Mouse (Mus musculus) T-helper 2 cell (primary cell): ENCODE measurements around the gene Rnf222.

ENCODE experiments used
- in situ Hi-C: fragments of 300-600 bp; cut with MboI, MseI; formaldehyde crosslinking; loops from one replicate; pipeline ENCODE4 v1.15.1; 2025; ENCODE audit warnings: high pct_unique_total_duplicates

The Rnf222 gene

DNA sequence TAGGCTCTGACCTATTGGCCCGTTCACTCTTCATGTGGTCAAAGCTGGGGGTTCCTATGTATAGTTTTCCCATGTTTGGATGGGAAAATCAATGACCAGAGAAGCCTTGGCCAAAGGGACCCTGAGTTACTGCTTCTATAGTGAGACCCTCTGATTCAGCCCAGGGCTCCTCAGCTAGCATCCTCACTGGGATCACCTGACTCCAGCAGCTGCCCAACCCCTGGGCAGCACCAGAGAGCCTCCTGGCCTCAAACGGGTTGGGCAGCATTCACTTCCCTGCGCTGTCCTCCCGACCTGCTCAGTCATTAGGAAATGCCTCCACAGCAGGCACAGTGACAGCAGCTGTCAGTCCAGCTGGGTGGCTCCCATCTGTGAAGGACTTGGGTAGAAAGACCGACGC lies at the start of gene Rnf222:
Rnf222 (plus strand) TSS at position 301 of the 400 bp plus-strand sequence.
- in situ Hi-C loops: no loop called here

DNA sequence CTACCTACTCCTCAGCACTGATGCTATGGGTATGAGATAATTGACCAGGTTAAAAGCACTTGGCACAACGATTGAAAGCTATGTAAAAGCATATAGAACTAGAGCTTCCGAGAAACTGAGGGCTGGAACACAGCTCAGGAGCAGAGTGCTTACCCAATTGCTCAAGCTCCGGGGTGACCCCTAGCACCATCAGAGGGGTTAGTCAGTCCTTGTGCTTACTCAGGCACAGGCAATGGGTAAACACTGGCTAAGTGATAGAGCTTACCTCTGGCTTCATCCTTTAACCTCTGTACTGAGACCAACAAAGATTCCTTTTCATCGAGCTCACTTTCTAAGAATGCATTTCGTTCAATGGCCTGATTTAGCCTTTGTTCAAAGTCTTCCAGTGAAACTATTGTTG lies 48.7 kb upstream of the Rnf222 start:
- in situ Hi-C loops: no loop called here

DNA sequence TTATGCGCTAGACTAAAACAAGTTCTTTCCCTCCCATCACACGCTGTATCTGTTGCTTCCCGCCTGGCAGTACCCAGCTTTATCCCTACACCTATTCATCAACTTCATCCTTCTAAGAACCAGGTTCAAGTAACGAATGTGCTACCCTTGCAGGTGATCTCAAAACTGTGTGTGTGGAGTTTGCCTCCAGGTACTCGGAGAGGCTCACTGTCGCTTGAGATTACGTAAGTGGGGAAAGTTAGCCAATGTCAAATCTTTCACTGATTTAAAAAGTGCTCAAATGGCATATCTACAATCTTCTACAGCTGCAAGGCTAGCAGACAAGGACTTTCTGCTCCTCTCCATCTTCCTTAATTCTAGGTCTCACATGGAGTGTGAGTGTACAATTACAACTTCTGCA lies 37.5 kb upstream of the Rnf222 start:
- in situ Hi-C loops: no loop called here

DNA sequence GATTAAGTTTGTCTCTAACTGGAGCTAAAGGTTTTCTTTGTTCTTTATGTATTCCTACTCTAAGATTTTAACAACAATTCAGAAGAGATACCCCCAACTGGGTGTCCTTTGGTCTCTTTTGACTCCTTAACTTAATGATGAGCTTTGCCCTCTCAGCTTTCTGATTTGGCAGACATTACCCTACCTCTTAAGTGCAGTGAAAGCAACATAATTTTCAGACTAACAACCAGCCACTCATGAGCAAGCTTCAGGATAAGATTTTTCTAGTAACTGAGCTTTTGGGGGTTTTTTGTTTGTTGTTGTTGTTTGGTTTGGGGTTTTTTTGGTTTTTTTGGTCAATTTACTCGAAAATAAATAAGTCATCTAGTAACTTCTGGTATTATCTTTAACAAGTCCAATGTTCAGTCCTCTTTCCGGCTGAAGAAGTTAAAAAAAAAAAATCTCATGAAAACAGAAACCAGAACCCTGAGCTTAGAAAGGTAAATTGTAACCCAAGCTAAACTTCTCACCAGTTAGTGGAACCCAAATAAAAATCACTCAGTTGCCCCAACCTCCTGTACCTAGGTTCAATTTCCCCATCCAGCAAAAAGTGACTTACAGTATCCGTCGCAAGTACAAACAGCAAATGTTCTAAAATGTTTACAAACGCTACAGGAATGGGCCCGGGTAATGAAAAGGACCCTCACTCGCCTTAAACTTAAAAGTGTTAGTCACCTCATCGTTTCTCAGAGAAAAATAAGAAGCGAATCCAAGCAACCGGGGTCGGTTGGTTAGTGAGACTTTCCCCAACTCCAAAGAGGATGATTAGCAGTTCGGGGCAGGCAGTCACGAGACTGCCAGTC lies 36.5 kb upstream of the Rnf222 start:
- in situ Hi-C loops: no loop called here

DNA sequence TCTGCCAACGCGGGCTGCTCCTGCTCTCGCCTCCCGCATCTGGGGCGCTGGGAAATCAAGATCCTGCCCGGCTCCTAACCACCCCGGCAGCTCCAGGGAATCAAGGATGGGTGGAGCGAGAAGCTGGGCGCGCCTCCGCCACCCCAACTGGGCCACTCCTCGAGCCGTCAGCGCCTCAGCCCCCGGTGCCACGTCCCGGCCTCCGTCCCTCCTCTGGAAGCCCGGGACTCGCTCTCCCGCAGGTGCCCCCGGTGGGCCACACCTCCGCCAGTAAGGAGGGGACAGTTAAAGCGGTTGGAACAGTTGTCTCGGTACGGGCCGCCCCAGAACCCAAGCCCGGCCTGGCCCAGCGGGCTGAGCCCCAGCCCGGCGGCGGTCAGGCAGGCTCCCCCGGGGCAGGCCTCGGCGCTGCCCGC lies 35.9 kb upstream of the Rnf222 start:
- in situ Hi-C loops: no loop called here

DNA sequence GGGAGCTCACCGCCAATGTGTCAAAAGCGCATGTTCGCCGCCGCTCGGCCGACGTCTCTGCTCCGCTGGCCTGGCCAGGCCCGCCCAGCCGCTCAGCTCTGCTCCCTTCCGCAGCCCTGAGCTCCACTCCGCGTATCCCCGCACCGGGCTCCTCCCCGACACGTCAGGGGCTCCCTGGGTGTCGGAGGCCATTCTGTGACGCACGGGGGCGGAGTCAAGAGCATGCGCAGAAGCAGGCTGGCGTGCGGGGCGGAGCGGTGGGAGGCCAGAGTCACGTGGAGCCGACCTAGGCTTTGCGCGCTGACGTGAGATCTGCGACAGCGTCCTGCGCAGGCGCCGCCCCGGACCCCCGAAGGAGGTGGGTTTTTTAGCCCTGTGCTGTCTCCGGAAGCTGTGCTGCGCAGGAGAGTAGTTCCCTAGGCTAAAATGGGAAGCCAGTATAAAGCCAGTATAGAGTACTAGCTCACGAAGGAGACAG lies 35.4 kb upstream of the Rnf222 start:
- in situ Hi-C loops: no loop called here

DNA sequence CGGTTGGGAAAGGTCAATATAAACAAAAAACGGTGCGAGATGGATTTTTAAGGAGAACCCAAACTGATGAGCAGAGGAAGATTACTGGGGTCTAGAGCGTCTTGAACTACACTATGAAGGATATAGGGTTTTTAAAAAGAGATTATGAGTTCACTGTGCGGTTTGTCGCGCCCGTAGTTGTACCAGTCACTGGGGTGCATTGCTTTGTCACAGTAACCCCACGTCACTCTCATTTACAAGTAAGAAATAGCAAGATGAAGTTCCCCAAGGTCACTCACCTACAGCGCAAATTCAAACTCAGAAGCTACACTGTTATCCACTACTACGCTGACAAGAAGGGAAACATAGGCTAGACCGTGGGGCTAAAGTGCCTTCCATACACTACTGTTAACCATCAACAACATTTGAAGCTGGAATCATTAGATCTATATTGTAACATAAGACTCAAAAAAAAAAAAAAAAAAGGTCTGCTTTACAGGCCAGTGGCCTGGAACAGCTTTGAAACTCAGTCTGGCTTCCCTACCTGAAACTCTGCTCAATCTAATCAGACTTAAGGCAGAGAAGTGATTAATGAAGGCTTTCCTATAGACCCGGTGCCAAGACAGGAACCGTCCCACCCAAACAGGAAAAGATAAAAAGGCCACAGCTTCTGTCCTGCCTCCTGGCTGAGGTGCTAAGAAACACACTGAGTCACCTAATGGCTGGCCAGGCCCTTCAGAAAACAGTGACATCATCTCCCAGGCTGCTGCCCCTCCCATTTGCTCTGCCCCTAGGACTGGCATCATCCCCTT lies 34.5 kb upstream of the Rnf222 start:
- in situ Hi-C loops: no loop called here

DNA sequence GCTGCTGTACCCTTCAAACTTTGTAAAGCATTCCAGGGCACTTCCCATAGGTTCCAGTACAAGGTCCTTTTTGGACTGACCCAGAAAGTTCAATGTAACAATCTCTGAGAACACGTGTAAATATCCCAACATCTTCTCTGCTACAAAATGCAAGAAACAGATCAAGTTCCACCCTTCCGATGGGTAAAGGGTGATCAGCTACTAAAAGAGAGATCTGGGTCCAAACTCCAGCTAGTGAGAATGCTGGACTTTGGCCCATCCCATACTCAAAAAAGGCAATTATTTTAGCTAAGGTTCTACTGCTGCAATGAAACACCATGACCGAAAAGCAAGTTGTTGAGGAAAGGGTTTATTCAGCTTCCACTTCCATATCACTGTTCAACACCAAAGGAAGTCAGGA lies 33.7 kb upstream of the Rnf222 start:
- in situ Hi-C loops: no loop called here

DNA sequence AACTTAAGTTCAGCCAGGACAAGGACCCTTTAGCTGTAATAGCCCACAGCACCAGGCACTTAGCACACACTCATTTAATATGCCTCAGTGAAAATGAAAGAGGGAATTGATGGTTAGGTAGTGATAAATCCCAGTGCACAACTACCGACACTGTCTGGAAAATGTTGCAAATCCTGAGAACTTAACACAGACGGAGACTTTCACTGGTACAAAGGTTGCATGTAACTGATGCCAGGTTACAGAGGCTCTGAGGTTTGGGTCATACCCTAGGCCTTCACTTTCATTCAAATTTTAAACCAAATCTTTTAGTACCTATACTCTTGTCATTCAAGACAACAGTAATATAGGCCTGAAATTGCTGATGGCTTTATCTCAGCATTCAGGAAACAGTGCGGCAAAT lies 31.0 kb upstream of the Rnf222 start:
- in situ Hi-C loops: no loop called here

DNA sequence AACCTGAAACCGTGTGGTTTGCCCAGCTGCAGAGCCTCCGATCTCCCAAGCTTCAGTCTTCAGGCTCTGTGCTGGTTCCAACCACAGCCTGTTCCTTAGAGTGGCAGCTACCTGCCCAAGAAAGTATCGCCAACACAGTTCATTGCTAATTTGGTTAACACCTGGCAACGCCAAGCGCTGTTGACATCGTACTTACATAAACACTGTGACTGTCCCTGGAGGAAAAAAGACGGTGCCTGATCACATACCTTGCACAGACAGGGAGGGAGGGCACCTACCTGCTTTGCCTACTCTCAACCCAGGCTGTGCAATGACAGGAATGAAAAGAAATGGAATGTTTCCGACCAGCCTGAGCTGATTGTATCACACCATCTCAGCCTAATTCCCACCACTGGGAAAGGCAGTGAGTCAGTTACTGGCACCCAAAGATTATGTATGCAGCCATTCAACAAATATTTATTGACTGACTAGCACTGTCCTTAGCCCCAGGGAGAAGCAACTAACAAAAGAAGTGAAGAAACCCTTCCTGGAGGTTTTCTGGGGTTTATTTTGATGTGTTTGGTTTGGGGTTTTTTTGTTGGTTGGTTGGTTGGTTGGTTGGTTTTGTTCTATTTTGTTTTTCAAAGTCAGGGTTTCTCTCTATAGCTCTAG lies 28.3 kb upstream of the Rnf222 start:
- in situ Hi-C loops: no loop called here

DNA sequence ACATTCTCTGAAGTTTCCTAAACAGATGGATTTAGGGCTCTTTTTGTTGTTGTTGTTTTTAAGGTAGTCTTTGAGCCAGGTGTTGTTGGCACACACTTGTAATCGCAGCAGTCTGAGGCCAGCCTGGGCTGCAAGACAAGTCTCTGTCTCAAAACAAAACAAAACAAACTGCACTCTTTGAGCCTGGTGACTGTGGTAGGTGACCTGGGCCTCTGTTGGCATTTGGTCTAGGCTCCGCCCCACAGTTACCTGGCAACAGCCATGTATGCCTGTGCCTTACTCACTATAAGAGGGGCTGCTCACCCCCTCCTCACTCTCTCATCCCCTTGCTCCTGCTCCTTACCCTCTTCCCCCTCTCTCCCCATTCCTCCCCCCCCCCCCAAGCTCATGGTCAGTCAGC lies 26.1 kb upstream of the Rnf222 start:
- in situ Hi-C loops: no loop called here

DNA sequence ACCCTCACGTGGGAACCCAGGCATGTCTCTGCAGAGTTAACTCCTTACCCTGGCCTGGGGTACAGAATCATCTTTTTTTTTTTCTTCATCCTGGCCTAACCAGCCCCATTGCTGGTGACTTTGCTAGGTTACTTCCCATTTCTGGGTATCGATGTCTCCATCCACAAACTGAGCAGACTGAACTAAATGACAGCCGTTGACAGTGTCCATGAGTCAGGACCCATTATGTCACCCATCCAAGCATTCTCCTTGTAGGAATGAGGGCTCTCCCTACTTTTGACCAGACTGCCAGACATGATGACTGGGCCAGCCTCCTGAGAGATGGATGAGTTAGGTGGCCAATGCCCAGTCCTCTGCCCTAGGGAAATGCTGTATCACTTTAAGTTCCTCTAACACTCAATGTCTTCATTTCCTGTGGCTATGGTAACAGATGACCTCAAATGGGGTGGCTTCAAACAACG lies 24.7 kb upstream of the Rnf222 start:
- in situ Hi-C loops: no loop called here

DNA sequence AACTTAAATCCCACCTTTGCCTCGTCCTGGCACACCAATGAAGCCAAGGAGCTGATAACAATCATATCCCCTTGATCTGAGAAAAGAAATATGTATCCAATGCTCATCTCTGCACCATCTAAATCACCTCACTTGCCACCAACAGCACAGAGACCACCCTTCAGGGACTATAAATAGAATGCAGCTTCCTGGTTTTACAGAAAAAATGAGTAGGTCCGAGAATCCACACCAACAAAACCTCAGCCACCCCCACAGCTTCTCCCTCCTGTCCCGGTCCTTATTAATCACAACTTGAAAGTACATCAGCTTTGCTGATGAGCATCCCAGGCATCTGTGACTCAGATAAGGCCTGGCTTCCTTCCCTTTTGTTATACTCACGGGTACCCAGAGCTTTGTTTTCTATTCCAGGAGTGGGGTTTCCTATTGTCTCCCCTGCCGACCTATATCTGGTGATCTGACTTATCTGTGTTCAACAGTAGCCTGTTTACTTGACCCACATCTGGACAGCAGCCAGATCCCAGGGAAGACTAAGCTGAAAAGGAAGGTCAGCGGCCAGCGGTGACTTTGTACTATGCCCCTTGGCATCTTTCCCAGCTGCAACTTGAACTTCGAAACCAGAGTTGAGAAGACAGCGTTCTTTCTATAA lies 23.7 kb upstream of the Rnf222 start:
- in situ Hi-C loops: no loop called here

DNA sequence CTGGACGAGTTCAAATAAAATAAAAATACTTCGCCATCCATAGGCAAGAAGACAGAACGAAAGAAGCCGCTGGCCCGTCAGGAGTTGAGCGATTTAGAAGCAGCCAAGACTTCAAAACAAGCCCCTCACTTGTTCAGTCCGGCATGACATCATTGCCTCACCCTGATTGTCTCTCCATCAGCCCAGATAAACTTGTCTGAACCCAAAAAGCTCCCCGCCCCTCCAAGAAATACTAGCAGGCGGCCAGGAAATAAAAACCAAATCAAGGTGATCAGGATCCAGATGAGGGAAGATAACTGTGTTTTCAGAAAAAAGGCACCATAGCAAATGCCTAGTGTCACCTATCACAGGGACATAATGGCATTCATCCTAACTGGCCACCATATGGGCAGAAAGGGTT lies 17.1 kb upstream of the Rnf222 start:
- in situ Hi-C loops: no loop called here

DNA sequence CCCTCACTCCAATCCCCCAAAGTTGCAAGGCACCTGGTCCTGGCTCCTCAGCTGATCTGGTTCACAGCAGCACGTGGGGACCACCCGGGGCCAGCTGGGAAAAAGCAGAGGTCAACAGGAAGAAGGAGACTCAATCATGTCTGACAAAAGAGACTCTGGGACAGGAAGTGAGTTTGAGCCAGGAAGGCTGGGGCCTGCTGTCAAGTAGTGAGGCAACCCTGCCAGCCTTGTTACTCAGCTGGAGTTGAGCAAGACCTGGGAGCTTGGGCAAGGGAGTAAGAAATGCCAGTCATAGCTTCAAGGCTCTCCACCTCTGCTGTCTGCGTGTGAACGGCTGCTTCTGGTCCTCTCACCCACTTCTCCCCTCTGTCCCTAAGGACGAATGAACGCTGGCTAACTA lies 16.6 kb upstream of the Rnf222 start, which contains the start of gene Ndel1:
Ndel1 (minus strand) TSS at position 111 of the 400 bp plus-strand sequence.
- in situ Hi-C loops: no loop called here

DNA sequence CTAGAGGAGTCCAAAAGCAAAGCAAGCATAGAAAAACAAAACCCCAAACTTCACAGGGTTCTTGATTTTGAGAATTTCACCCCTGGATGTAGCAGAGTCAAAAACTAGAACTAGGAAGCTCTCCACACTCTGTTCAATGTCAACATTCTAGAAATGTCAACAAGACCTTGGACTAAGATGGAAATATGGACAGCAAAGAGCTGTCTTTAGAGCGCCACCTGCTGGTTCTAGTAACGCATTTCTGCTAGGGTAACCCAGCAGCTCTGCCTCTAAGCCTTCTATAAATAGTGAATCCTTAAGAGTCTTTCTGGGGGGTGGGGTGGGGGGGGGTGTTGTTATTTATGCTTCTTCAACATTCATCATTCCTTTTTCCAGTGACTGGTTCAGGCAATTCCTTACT lies 13.5 kb upstream of the Rnf222 start:
- in situ Hi-C loops: no loop called here

DNA sequence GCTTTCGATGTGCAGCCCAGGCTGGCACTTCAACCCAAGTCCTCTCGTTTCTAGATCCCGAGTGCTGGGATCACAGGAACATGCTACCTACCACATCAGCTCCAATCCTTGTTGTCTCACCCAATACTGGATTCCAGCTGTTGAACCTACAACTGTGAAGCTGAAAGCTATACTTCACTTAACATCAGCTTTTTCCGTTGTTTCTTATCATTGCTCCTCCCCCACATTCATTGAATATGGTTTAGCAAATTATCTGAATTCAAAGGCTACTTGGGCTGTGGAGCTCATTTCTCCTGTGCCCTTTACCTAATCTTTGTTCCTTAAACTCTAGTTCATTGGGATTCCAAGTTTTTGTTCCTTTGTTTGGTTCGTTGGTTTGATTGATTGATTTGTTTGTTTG lies 9.5 kb upstream of the Rnf222 start:
- in situ Hi-C loops: no loop called here

DNA sequence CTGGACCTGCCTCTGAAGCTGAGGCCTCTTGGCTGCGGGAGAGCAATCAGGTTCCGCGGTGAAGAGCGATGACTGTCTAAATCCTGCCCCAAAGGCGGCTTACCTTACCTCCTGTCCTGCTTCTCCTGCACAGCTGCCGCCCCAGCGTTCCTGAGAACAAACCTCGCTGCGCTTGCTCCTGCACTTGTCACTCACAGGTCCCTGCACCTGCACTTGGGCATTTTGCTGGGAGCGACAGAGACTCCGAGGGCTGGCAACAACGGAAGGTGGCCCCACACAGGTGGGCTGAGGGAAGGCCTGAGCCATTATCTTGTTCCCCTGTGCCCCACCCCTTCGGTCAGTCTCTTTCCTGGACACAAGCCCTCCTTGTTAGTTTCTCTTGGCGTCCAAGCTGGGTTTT lies 6.2 kb upstream of the Rnf222 start:
- in situ Hi-C loops: no loop called here

DNA sequence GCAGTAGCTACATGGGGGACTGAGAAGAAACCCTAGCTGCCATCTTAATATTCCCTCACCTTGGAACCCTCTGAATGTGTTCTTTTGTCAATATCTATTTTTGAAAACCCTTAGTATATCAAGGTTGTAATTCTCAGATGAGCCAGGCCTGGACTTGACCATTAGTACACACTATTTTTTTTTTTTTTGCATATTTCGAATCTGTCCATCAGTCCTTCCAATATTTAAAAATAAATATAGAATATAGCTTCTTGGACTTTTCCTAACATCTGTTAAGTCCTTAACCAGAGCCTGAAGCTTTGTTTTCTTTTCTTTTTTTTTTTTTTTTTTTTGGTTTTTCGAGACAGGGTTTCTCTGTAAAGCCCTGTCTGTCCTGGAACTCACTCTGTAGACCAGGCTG lies 4.5 kb upstream of the Rnf222 start:
- in situ Hi-C loops: no loop called here

DNA sequence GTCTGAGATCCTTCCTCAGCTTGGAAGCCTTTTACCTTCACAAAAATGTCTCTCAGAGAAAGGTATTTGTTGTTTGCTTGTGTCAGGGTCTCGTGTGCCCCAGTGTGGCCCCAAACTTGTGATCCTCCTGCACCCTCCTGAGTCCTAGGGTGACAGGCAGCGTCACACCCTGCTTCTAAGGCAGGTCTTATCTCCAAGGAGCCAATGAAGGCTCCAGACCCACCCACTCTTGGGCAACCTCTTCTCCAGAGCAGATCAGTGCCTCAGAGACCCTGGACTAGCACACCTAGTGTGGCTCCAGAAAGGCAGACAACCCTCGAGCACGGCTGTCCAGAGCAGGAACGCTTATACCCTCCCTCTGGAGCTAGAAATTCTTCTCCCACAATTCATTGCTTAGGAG lies 4.0 kb upstream of the Rnf222 start:
- in situ Hi-C loops: no loop called here

DNA sequence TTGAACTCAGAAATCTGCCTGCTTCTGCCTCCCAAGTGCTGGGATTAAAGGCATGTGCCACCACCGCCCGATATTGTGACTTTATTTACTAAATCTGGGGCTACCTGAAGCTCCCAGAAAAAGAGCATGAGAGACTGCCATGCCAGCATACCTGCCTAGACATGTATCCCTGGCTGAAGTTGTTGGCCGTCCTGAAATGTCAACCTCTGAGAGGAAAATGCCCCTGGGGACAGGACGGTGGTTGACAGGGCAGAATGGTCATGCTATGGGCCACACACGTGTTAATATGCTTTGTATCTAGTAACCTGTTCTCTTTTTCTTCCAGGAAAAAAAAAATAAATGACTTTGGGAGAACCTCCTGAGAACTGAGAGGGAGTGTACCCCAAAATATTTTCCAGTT lies 2.3 kb upstream of the Rnf222 start:
- in situ Hi-C loops: no loop called here

DNA sequence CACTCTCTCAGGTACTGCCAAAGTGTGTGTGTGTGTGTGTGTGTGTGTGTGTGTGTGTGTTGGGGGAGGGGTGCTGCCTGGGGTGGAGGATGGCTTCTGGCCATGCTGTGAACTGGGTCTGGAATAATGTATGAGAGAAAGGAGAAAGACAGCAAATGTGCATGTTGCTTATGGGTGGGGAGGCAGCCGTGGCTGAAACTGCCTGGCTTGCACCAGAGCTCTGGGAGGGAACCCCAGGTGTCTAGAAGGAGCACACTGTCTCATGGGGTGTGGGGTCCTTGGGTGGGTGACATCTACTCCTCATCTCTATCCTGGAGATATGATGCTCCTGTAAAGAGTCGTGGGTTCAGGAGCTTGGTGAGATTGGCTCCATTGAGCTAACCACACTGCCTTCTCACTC lies 300 bp downstream of the Rnf222 start:
- in situ Hi-C loops: no loop called here
